Mouse (Mus musculus): ENCODE results near the gene Eya2.

Gene Eya2

GRCm38 (mm10) chr2:165820504-165821095, 225.8 kb downstream of the Eya2 start:
- DNase-seq, result no peak

All from kidney, postnatal 25 days (tissue).